Mouse (Mus musculus) left cerebral cortex, adult 2 months (tissue): Measurements from ENCODE around the gene Tmem163. TPM values are rescaled to one million over a fixed set of nuclear protein-coding genes. Genes with fewer than 3 reads are reported as not detected.

Source experiments
- DNase-seq, 2 experiments: peaks; one replicate each; pipeline ENCODE4 v3.0.0; 2021 to 2022; ENCODE audit warnings: low spot score in 2 of 2, mixed read lengths in 1 of 2; ENCODE audit errors: extremely low spot score in 1 of 2
- H3K27ac ChIP-seq: fragments of 200-600 bp; 2 replicates; pipeline ENCODE4 v1.8.1; 2022
- H3K4me3 ChIP-seq: fragments of 200-600 bp; 2 replicates; pipeline ENCODE4 v1.8.1; 2022
- CTCF ChIP-seq: fragments of 200-600 bp; IDR thresholded peaks from 2 replicates; pipeline ENCODE4 v1.8.1; 2022; ENCODE audit warnings: antibody characterized with exemption, mild to moderate bottlenecking, moderate library complexity
- intact Hi-C: fragments of 180-260 bp; cut with DNase I; formaldehyde crosslinking; loops from one replicate; pipeline ENCODE4 v1.15.1; 2025
- long read RNA-seq, 2 experiments: library from polyadenylated mRNA; stranded (forward); transcript quantifications; one replicate each; pipeline ENCODE4 v2.0.0; 2021; ENCODE audit warnings: borderline mapping rate in 2 of 2
- total RNA-seq, 2 experiments: library from RNA; stranded (reverse); gene quantifications; 2 replicates each; pipeline ENCODE4 v1.2.3; 2021

Tmem163 gene
- total RNA-seq = 10 to 100 TPM; 18.0 to 20.0 TPM
- long read RNA-seq, experiment 1, transcript Tmem163-205 (8 exons, 3,488 nt) = major isoform, 33 of 37 reads
- long read RNA-seq, experiment 1, partial matches to known transcripts = 1 of 37 reads
- long read RNA-seq, experiment 1, other reads (novel, unspliced or antisense) = 3 of 37 reads
- long read RNA-seq, experiment 2, transcript Tmem163-205 (8 exons, 3,488 nt) = major isoform, 19 of 21 reads
- long read RNA-seq, experiment 2, partial matches to known transcripts = 2 of 21 reads
- long read RNA-seq, experiment 2, other reads (novel, unspliced or antisense) = 0 of 21 reads

- H3K27ac ChIP-seq = no peak within 1 kb of the TSS
- TF ChIP-seq CTCF = peak; percentile 68
- intact Hi-C loops = loop anchor here (1.0 to 5.0 kb wide), 2 partner anchors 88 to 179 kb away; no protein-coding TSS in a partner anchor
- H3K4me3 ChIP-seq = no peak within 1 kb of the TSS
- peak; percentile 15 to 31 for DNase-seq
Measured at GRCm38 (mm10) chr1:127679498-127680133, at the start of gene Tmem163. Gene Tmem163 (minus strand): TSS chr1:127679548.

GRCm38 (mm10) chr1:127729096-127729495 is 49.7 kb upstream of the Tmem163 start, which contains the start of gene Acmsd:
Gene Acmsd (plus strand): TSS chr1:127729413.
- intact Hi-C loops = no loop called here
- no peak for DNase-seq
- H3K4me3 ChIP-seq = no peak within 1 kb of the TSS
- H3K27ac ChIP-seq = no peak within 1 kb of the TSS
- TF ChIP-seq CTCF = no peak

GRCm38 (mm10) chr1:127723596-127723995 is 44.2 kb upstream of the Tmem163 start:
- H3K27ac ChIP-seq = no peak overlapping the region
- intact Hi-C loops = no loop called here
- DNase-seq = no peak
- no peak overlapping the region for H3K4me3 ChIP-seq
- no peak for TF ChIP-seq CTCF

GRCm38 (mm10) chr1:127718290-127718689 is 38.9 kb upstream of the Tmem163 start:
- no peak for TF ChIP-seq CTCF
- H3K4me3 ChIP-seq = no peak overlapping the region
- intact Hi-C loops = no loop called here

GRCm38 (mm10) chr1:127716441-127716840 is 37.1 kb upstream of the Tmem163 start:
- Histone ChIP-seq H3K27ac (no peak overlapping the region), H3K4me3 (no peak overlapping the region)
- no peak for TF ChIP-seq CTCF
- peak; percentile 14 to 33 for DNase-seq
- intact Hi-C loops = no loop called here

More at GRCm38 (mm10) chr1:127718290-127718689, 38.9 kb upstream of the Tmem163 start:
- DNase-seq = no peak
- H3K27ac ChIP-seq = no peak overlapping the region

- no peak for DNase-seq
- Histone ChIP-seq H3K4me3 (no peak overlapping the region), H3K27ac (no peak overlapping the region)
- no peak for TF ChIP-seq CTCF
- intact Hi-C loops = no loop called here
Measured at GRCm38 (mm10) chr1:127706269-127706668, 26.9 kb upstream of the Tmem163 start.

- peak; percentile 35 for TF ChIP-seq CTCF
- no peak for DNase-seq
- intact Hi-C loops = no loop called here
Measured at GRCm38 (mm10) chr1:127702187-127702586, 22.8 kb upstream of the Tmem163 start.

GRCm38 (mm10) chr1:127696533-127696932 is 17.2 kb upstream of the Tmem163 start:
- intact Hi-C loops = loop anchor here (2.0 kb wide), 1 partner anchor 68 kb away; no protein-coding TSS in a partner anchor

More at GRCm38 (mm10) chr1:127702187-127702586, 22.8 kb upstream of the Tmem163 start:
- Histone ChIP-seq H3K27ac (no peak overlapping the region), H3K4me3 (no peak overlapping the region)

GRCm38 (mm10) chr1:127677661-127678580 is 1.4 kb downstream of the Tmem163 start:
- TF ChIP-seq CTCF = no peak; the same call in 1 of the 2 replicates
- no peak overlapping the region for H3K27ac ChIP-seq
- peak overlapping the region; percentile 57 for H3K4me3 ChIP-seq
- intact Hi-C loops = loop anchor here (5.0 kb wide), 1 partner anchor 89 kb away; no protein-coding TSS in a partner anchor
- peak; percentile 28 to 35 for DNase-seq

More at GRCm38 (mm10) chr1:127696533-127696932, 17.2 kb upstream of the Tmem163 start:
- no peak overlapping the region for H3K27ac ChIP-seq
- DNase-seq = no peak
- H3K4me3 ChIP-seq = no peak overlapping the region
- TF ChIP-seq CTCF = peak; percentile 63

- no peak for TF ChIP-seq CTCF
- no peak overlapping the region for H3K27ac ChIP-seq
- peak; percentile 20 to 21 for DNase-seq
- intact Hi-C loops = loop anchor here (5.0 kb wide), 1 partner anchor 90 kb away; no protein-coding TSS in a partner anchor
- H3K4me3 ChIP-seq = peak overlapping the region; percentile 57
Measured at GRCm38 (mm10) chr1:127677131-127677631, 2.2 kb downstream of the Tmem163 start.

GRCm38 (mm10) chr1:127676516-127677099 is 2.7 kb downstream of the Tmem163 start:
- TF ChIP-seq CTCF = no peak
- no peak for DNase-seq
- intact Hi-C loops = loop anchor here (5.0 kb wide), 1 partner anchor 91 kb away; no protein-coding TSS in a partner anchor
- Histone ChIP-seq H3K4me3 (peak overlapping the region; percentile 57), H3K27ac (no peak overlapping the region)
